Mouse (Mus musculus) liver, adult 2 months (tissue): Measurements from ENCODE around the gene Kcnb1.

Source experiments
- CTCF ChIP-seq: fragments of 200-500 bp; IDR thresholded peaks from 2 replicates; pipeline ENCODE4 v1.5.1; 2011; ENCODE audit warnings: low read depth, low read length, control low read depth
- POLR2A ChIP-seq: fragments of 200-500 bp; IDR thresholded peaks from 2 replicates; pipeline ENCODE4 v1.6.1; 2011; ENCODE audit warnings: low read length, control low read depth; ENCODE audit not compliant: insufficient read depth; ENCODE audit errors: extremely low read depth

GRCm38 (mm10) chr2:167159721-167160120 lies 30.2 kb downstream of the Kcnb1 start:
- no peak for TF ChIP-seq CTCF
- TF ChIP-seq POLR2A: no peak
